Mouse (Mus musculus) olfactory bulb, adult 2 months (tissue): Measurements from ENCODE around the gene Dtnb. TPM values are rescaled to one million over a fixed set of nuclear protein-coding genes. Genes with fewer than 3 reads are reported as not detected.
"Not testable (repeated sequence)": the region's sequence is repeated elsewhere in the genome, so short reads cannot be mapped to it uniquely, and the experiment has no call there.

Experiments
- H3K27ac ChIP-seq: fragments of 200-500 bp; 2 replicates; pipeline ENCODE4 v1.5.1; 2012; ENCODE audit warnings: low read depth, low read length; ENCODE audit not compliant: insufficient read depth
- H3K4me1 ChIP-seq: fragments of 200-500 bp; 2 replicates; pipeline ENCODE4 v1.6.1; 2012; ENCODE audit warnings: low read length; ENCODE audit not compliant: control insufficient read depth, insufficient read depth
- H3K4me3 ChIP-seq: fragments of 200-500 bp; 2 replicates; pipeline ENCODE4 v1.5.1; 2012; ENCODE audit warnings: mild to moderate bottlenecking, low read depth, low read length, moderate library complexity; ENCODE audit not compliant: insufficient read depth
- CTCF ChIP-seq: fragments of 200-500 bp; IDR thresholded peaks from 2 replicates; pipeline ENCODE4 v1.5.1; 2012; ENCODE audit warnings: low read depth, mild to moderate bottlenecking, low read length, moderate library complexity; ENCODE audit not compliant: insufficient read depth
- POLR2A ChIP-seq: fragments of 200-500 bp; IDR thresholded peaks from 2 replicates; pipeline ENCODE4 v1.6.1; 2012; ENCODE audit warnings: mild to moderate bottlenecking, low read depth, low read length, moderate library complexity; ENCODE audit not compliant: insufficient read depth
- WGBS: fragments of 180-500 bp; shearing (Covaris S2); methylation state at CpG from one replicate; pipeline ENCODE4 v1.1.7; 2018; 5-methylcytosine and 5-hydroxymethylcytosine counted together
- polyA plus RNA-seq: library from polyadenylated mRNA; stranded (reverse); fragments of >200 nt; gene quantifications from 2 replicates; pipeline ENCODE4 v1.2.4, GENCODE M21; 2012; ENCODE audit warnings: low replicate concordance; ENCODE audit not compliant: missing spikeins, insufficient read depth, insufficient read length

The Dtnb gene
- not detected in 2 replicates for polyA plus RNA-seq

- 1% methylated on average over 85 of the region's 85 CpGs for WGBS
- TF ChIP-seq CTCF (0 out of 2 replicates have a peak, but pooled peaks have one; percentile 14), POLR2A (0 out of 2 replicates have a peak, but pooled peaks have one; percentile 61)
- Histone ChIP-seq H3K4me1 (peaks cover 10% of the 10 kb centered on the region), H3K27ac (peak within 1 kb of the TSS; percentile 85), H3K4me3 (peak within 1 kb of the TSS; percentile 94)
These were observed at the start of gene Dtnb for GRCm38 (mm10) chr12:3571787-3572580. TSS of gene Dtnb (plus strand) at chr12:3572381.

- Histone ChIP-seq H3K4me1 (no peaks in the 10 kb centered on the region), H3K27ac (no peak overlapping the region), H3K4me3 (no peak overlapping the region)
- WGBS, result 97% methylated on average over 5 of the region's 5 CpGs
- TF ChIP-seq POLR2A (no peak), CTCF (no peak)
These were observed 46.6 kb upstream of the Dtnb start for GRCm38 (mm10) chr12:3525536-3525935.

GRCm38 (mm10) chr12:3535446-3535845 lies 36.7 kb upstream of the Dtnb start:
- WGBS, result 93% methylated on average over 1 of the region's 1 CpGs
- not testable (repeated sequence) for H3K4me1 ChIP-seq, H3K4me3 ChIP-seq, H3K27ac ChIP-seq

GRCm38 (mm10) chr12:3537616-3538015 lies 34.6 kb upstream of the Dtnb start:
- 39% methylated on average over 3 of the region's 3 CpGs for WGBS
- peaks cover 4% of the 10 kb centered on the region; the same call in 1 of the 2 replicates for H3K4me1 ChIP-seq
- TF ChIP-seq CTCF (no peak), POLR2A (no peak)
- no peak overlapping the region for H3K4me3 ChIP-seq
- H3K27ac ChIP-seq, result no peak overlapping the region

GRCm38 (mm10) chr12:3538036-3538435 lies 34.1 kb upstream of the Dtnb start:
- no peak for TF ChIP-seq CTCF
- no peak for TF ChIP-seq POLR2A
- WGBS, result 75% methylated on average over 1 of the region's 1 CpGs
- H3K27ac ChIP-seq, result no peak overlapping the region
- H3K4me3 ChIP-seq, result no peak overlapping the region
- peaks cover 4% of the 10 kb centered on the region; the same call in 1 of the 2 replicates for H3K4me1 ChIP-seq

- H3K27ac ChIP-seq, result no peak overlapping the region
- TF ChIP-seq POLR2A, result no peak
- no peak for TF ChIP-seq CTCF
- H3K4me3 ChIP-seq, result no peak overlapping the region
- peaks cover 4% of the 10 kb centered on the region; the same call in 1 of the 2 replicates for H3K4me1 ChIP-seq
- 64% methylated on average over 2 of the region's 2 CpGs for WGBS
These were observed 32.6 kb upstream of the Dtnb start for GRCm38 (mm10) chr12:3539605-3540004.

- no peak overlapping the region for H3K27ac ChIP-seq
- no peak overlapping the region for H3K4me3 ChIP-seq
These were observed 31.3 kb upstream of the Dtnb start for GRCm38 (mm10) chr12:3540871-3541270.

GRCm38 (mm10) chr12:3545451-3545850 lies 26.7 kb upstream of the Dtnb start:
- H3K27ac ChIP-seq, result no peak overlapping the region
- TF ChIP-seq CTCF (no peak), POLR2A (no peak)
- no peak overlapping the region for H3K4me3 ChIP-seq
- H3K4me1 ChIP-seq, result peaks cover 6% of the 10 kb centered on the region; the same call in 1 of the 2 replicates
- WGBS, result 95% methylated on average over 3 of the region's 3 CpGs

More at GRCm38 (mm10) chr12:3540871-3541270, 31.3 kb upstream of the Dtnb start:
- TF ChIP-seq CTCF (no peak), POLR2A (no peak)
- 90% methylated on average over 7 of the region's 7 CpGs for WGBS
- peaks cover 4% of the 10 kb centered on the region; the same call in 1 of the 2 replicates for H3K4me1 ChIP-seq

GRCm38 (mm10) chr12:3546121-3546658 lies 26.0 kb upstream of the Dtnb start:
- TF ChIP-seq CTCF, result no peak
- TF ChIP-seq POLR2A, result no peak
- 67% methylated on average over 4 of the region's 4 CpGs for WGBS
- Histone ChIP-seq H3K27ac (no peak overlapping the region), H3K4me1 (peaks cover 6% of the 10 kb centered on the region; the same call in 1 of the 2 replicates), H3K4me3 (no peak overlapping the region)
